Mouse (Mus musculus) lung, embryonic 16.5 days (tissue): ENCODE data around the gene 2310022B05Rik. TPM values are rescaled to one million over a fixed set of nuclear protein-coding genes. Genes with fewer than 3 reads are reported as not detected.
A peak's percentile ranks its signal among the peaks of the same experiment; 100 is the strongest.

ENCODE experiments used
- ATAC-seq: fragments of 200-750 bp; cut with Nextera tagmentation; 2 replicates; pipeline ENCODE4 v1.8.0; 2017; ENCODE audit warnings: low read depth, mild to moderate bottlenecking, moderate library complexity
- H3K27ac ChIP-seq: fragments of 300-500 bp; sonication (generic); 2 replicates; pipeline ENCODE4 v1.5.1; 2014; ENCODE audit warnings: mild to moderate bottlenecking, control low read depth, low read length
- H3K27me3 ChIP-seq: fragments of 300-500 bp; sonication (generic); 2 replicates; pipeline ENCODE4 v1.6.1; 2014; ENCODE audit warnings: low read depth, low read length, mixed read lengths; ENCODE audit not compliant: control insufficient read depth, insufficient read depth
- H3K36me3 ChIP-seq: fragments of 300-500 bp; sonication (generic); 2 replicates; pipeline ENCODE4 v1.6.1; 2014; ENCODE audit warnings: low read length; ENCODE audit not compliant: control insufficient read depth, insufficient read depth
- H3K4me1 ChIP-seq: fragments of 300-500 bp; sonication (generic); replicated peaks from 2 replicates; pipeline ENCODE4 v1.6.1; 2014; ENCODE audit warnings: low read length, mixed read lengths; ENCODE audit not compliant: control insufficient read depth, insufficient read depth
- H3K4me2 ChIP-seq: fragments of 300-500 bp; sonication (generic); 2 replicates; pipeline ENCODE4 v1.6.1; 2014; ENCODE audit warnings: low read depth, low read length, control low read depth
- H3K4me3 ChIP-seq: fragments of 300-500 bp; sonication (generic); 2 replicates; pipeline ENCODE4 v1.5.1; 2014; ENCODE audit warnings: mild to moderate bottlenecking, low read length, control low read depth
- H3K9ac ChIP-seq: fragments of 300-500 bp; sonication (generic); 2 replicates; pipeline ENCODE4 v1.6.1; 2014; ENCODE audit warnings: low read length, control low read depth
- H3K9me3 ChIP-seq: fragments of 300-500 bp; sonication (generic); 2 replicates; pipeline ENCODE4 v1.6.1; 2016; ENCODE audit warnings: low read length; ENCODE audit not compliant: control insufficient read depth
- WGBS: fragments of 180-500 bp; shearing (Covaris S2); extraction: QIAGEN DNeasy Blood & Tissue Kit; methylation state at CpG from one replicate; pipeline ENCODE4 v1.1.7; 2014; 5-methylcytosine and 5-hydroxymethylcytosine counted together
- polyA plus RNA-seq: library from polyadenylated mRNA; unstranded; fragments of >200 nt; fragmentation: Nextera tagmentation; extraction: Ambion mirVana; gene quantifications from 2 replicates; pipeline ENCODE4 v1.2.1, GENCODE M21; 2015

The 2310022B05Rik gene
- 26.3 and 30.1 TPM in 2 replicates for polyA plus RNA-seq

- Histone ChIP-seq H3K4me2 (peak within 1 kb of the TSS; percentile 85), H3K36me3 (no peaks in the 10 kb centered on the region), H3K4me1 (peaks cover 34% of the 10 kb centered on the region), H3K9ac (peak within 1 kb of the TSS; percentile 96), H3K9me3 (no peaks in the 10 kb centered on the region), H3K4me3 (peak within 1 kb of the TSS; percentile 88), H3K27me3 (no peaks in the 10 kb centered on the region), H3K27ac (peak within 1 kb of the TSS; percentile 91)
- peak; percentile 96 for ATAC-seq
- WGBS = 1% methylated on average over 51 of the region's 69 CpGs
These were observed at the start of gene 2310022B05Rik for GRCm38 (mm10) chr8:124663112-124663873. Gene 2310022B05Rik, minus strand, starts transcription at chr8:124663369.

GRCm38 (mm10) chr8:124705823-124706222 is 42.7 kb upstream of the 2310022B05Rik start:
- Histone ChIP-seq H3K4me2 (no peak overlapping the region), H3K4me3 (no peak overlapping the region), H3K9me3 (no peaks in the 10 kb centered on the region), H3K4me1 (no peaks in the 10 kb centered on the region), H3K9ac (no peak overlapping the region), H3K36me3 (peaks cover 12% of the 10 kb centered on the region), H3K27me3 (no peaks in the 10 kb centered on the region), H3K27ac (no peak overlapping the region)
- 94% methylated on average over 8 of the region's 8 CpGs for WGBS
- no peak for ATAC-seq

- H3K4me3 ChIP-seq = no peak overlapping the region
- no peaks in the 10 kb centered on the region for H3K4me1 ChIP-seq
These were observed 41.2 kb upstream of the 2310022B05Rik start for GRCm38 (mm10) chr8:124704376-124704775.

GRCm38 (mm10) chr8:124703526-124703925 is 40.4 kb upstream of the 2310022B05Rik start:
- WGBS = 48% methylated on average over 4 of the region's 4 CpGs
- ATAC-seq = no peak
- H3K27me3 ChIP-seq = no peaks in the 10 kb centered on the region
- H3K9ac ChIP-seq = no peak overlapping the region
- H3K4me1 ChIP-seq = no peaks in the 10 kb centered on the region
- peaks cover 7% of the 10 kb centered on the region for H3K36me3 ChIP-seq
- no peak overlapping the region for H3K4me3 ChIP-seq
- H3K4me2 ChIP-seq = no peak overlapping the region
- H3K27ac ChIP-seq = no peak overlapping the region
- no peaks in the 10 kb centered on the region for H3K9me3 ChIP-seq

More at GRCm38 (mm10) chr8:124704376-124704775, 41.2 kb upstream of the 2310022B05Rik start:
- H3K27ac ChIP-seq = no peak overlapping the region
- no peaks in the 10 kb centered on the region for H3K27me3 ChIP-seq
- WGBS = 83% methylated on average over 4 of the region's 4 CpGs
- H3K9ac ChIP-seq = no peak overlapping the region
- H3K4me2 ChIP-seq = no peak overlapping the region
- no peaks in the 10 kb centered on the region for H3K9me3 ChIP-seq
- peaks cover 11% of the 10 kb centered on the region for H3K36me3 ChIP-seq
- no peak for ATAC-seq

- Histone ChIP-seq H3K27ac (no peak overlapping the region), H3K9ac (no peak overlapping the region), H3K4me1 (no peaks in the 10 kb centered on the region), H3K9me3 (no peaks in the 10 kb centered on the region), H3K4me3 (no peak overlapping the region), H3K4me2 (no peak overlapping the region), H3K36me3 (peaks cover 10% of the 10 kb centered on the region), H3K27me3 (no peaks in the 10 kb centered on the region)
- 82% methylated on average over 3 of the region's 3 CpGs for WGBS
- ATAC-seq = no peak
These were observed 39.0 kb upstream of the 2310022B05Rik start for GRCm38 (mm10) chr8:124702183-124702582.

GRCm38 (mm10) chr8:124701023-124701422 is 37.9 kb upstream of the 2310022B05Rik start:
- ATAC-seq = no peak
- Histone ChIP-seq H3K9me3 (no peaks in the 10 kb centered on the region), H3K27me3 (no peaks in the 10 kb centered on the region), H3K27ac (no peak overlapping the region), H3K36me3 (peaks cover 10% of the 10 kb centered on the region), H3K4me1 (no peaks in the 10 kb centered on the region), H3K4me2 (no peak overlapping the region), H3K4me3 (no peak overlapping the region), H3K9ac (no peak overlapping the region)
- 69% methylated on average over 9 of the region's 9 CpGs for WGBS

GRCm38 (mm10) chr8:124700271-124700670 is 37.1 kb upstream of the 2310022B05Rik start:
- Histone ChIP-seq H3K9me3 (no peaks in the 10 kb centered on the region), H3K27ac (no peak overlapping the region), H3K4me3 (no peak overlapping the region), H3K36me3 (peaks cover 10% of the 10 kb centered on the region), H3K4me1 (no peaks in the 10 kb centered on the region), H3K4me2 (no peak overlapping the region), H3K27me3 (no peaks in the 10 kb centered on the region), H3K9ac (no peak overlapping the region)
- ATAC-seq = no peak
- 89% methylated on average over 5 of the region's 5 CpGs for WGBS

DNA sequence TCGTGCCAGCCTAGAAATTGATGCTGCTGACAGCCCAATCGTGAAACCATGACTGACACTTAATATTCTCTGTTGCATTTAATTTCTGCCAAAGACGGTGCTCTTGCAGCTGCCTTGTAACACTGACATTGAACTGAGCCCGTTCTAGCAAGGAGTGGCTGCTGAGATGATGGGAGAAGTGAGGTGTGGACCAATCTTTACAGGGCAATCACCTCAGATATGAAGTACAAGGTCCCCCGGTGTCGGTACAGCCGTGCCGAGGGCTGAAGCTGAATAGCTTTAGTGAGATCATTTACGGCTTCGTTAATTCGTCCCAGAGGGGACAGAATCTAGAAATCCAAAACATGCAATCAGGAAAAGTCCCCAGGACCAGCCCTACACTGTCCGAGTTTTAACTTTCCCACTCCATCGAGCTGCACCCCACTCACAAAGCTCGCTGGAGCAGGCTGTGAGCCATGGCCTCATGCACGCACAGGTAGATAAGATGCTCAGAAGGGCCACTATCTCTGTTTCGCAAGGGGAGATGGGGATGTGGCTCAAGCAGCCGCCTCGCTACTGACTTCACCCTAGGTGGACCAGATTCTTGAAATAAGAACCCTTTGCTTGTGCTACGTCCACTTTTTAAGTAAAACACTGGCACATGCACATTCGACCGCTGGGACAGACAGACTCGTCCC is 32.4 kb upstream of the 2310022B05Rik start:
- no peaks in the 10 kb centered on the region for H3K9me3 ChIP-seq
- no peak overlapping the region for H3K27ac ChIP-seq
- no peak for ATAC-seq
- no peak overlapping the region for H3K9ac ChIP-seq
- no peaks in the 10 kb centered on the region for H3K27me3 ChIP-seq
- peaks cover 3% of the 10 kb centered on the region; the same call in 1 of the 2 replicates for H3K4me1 ChIP-seq
- peaks cover 16% of the 10 kb centered on the region for H3K36me3 ChIP-seq
- H3K4me2 ChIP-seq = no peak overlapping the region
- no peak overlapping the region for H3K4me3 ChIP-seq
- WGBS = 90% methylated on average over 22 of the region's 22 CpGs

GRCm38 (mm10) chr8:124691706-124692105 is 28.5 kb upstream of the 2310022B05Rik start:
- H3K27me3 ChIP-seq = no peaks in the 10 kb centered on the region
- H3K9me3 ChIP-seq = no peaks in the 10 kb centered on the region
- H3K27ac ChIP-seq = no peak overlapping the region; the same call in 1 of the 2 replicates
- 62% methylated on average over 4 of the region's 4 CpGs for WGBS
- H3K9ac ChIP-seq = no peak overlapping the region
- peak; percentile 91 for ATAC-seq
- no peak overlapping the region for H3K4me3 ChIP-seq
- no peak overlapping the region for H3K4me2 ChIP-seq
- H3K4me1 ChIP-seq = peaks cover 3% of the 10 kb centered on the region; the same call in 1 of the 2 replicates
- H3K36me3 ChIP-seq = peaks cover 6% of the 10 kb centered on the region; the same call in 1 of the 2 replicates
